Mouse (Mus musculus): ENCODE data around the gene Olfr548-ps1. TPM values are rescaled to one million over a fixed set of nuclear protein-coding genes. Genes with fewer than 3 reads are reported as not detected.

Gene Olfr548-ps1
- total RNA-seq, 2 experiments from 2014 or later = not detected

DNA sequence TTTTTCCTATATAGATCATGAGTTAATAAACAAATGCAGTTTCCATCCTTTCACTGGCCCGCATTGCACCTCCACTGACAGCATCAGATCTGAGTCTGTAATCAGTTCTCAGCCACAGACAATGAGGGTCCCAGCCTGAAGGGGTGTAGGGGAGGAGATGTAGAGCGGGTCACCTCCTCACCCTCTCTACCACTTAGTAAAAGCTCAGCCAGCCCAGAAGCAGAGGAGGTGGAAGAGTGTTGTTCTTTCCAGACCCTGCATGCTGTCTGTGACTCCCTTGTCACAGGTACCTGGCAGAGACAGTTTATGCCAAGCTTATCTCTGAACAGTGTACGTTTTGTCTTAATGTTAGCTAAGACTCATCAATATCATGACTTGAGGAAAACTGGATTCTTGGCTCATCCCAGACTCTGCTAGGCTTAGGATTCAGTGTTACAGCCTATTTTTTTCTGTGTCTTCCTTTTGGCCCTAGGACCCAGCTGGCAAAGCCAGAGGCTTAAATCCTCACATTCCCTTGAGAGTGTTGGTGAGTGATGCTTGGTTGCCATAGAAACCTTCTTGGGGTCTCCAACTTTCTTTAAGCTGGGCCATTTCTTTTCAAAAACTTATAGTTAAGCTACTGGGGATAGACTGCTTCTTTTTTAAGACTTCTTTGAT lies 32.6 kb downstream of the Olfr548-ps1 start:
- no peak for DNase-seq

DNA sequence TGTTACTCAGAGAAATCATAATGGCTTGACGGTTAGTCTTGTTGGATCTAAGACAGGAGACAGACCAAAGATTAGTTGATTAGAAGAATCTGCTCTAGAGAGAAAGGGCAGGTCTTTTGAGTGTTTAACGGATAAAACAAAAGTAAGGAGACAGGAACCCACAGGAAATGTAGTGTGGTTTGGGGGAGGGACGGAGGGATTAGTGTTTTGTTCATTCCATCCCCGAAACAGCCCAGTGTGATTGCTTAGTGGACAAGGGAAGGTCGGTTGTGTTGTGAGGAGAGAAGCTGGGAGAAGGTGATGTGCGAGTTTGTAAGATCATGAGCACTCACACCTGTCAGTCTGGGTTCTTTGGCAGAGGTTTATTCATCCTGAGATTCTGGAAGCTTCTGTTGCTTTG lies 35.3 kb downstream of the Olfr548-ps1 start:
- no peak for DNase-seq

DNA sequence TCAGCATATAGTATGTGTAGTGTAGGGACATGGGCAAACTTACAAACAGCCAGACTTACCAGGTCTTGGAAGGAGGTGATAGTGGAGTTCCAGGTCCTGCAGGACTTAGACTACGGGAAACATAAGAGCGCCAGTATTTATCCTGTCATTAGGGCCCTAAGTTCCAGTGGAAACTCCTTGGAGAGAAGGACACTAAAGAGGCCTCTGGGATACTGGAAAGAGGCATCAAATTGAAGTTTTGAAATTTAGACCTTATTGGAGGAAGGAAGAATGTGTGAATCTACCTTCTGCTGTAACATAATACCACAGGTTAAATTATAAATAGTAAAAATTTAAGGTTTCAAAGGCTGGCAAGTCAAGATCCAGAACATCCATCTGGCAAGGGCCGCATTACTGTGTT lies 51.1 kb downstream of the Olfr548-ps1 start, which contains the start of gene Olfr551:
Gene Olfr551, minus strand, starts transcription at position 101 of the 400 bp plus-strand sequence.
- no peak for DNase-seq

Other genes with a start within 250 kb of the Olfr548-ps1 start
- 10 to 100 TPM; 33.7 to 50.4 TPM for gene Rrm1, start 99.2 kb upstream of the Olfr548-ps1 start, total RNA-seq (2021)
- not detected for gene Olfr543, start 59.2 kb upstream of the Olfr548-ps1 start, total RNA-seq (2021)
- gene Olfr544, start 52.6 kb upstream of the Olfr548-ps1 start, total RNA-seq (2021) = not detected
- gene Olfr545, start 41.3 kb upstream of the Olfr548-ps1 start, total RNA-seq (2021) = not detected
- not detected for gene Olfr547, start 6.1 kb upstream of the Olfr548-ps1 start, total RNA-seq (2021)
- gene Olfr549, start 9.0 kb downstream of the Olfr548-ps1 start, total RNA-seq (2021) = not detected
- 10 to 100 TPM; 10.1 to 15.8 TPM for gene Trim21, start 24.6 kb downstream of the Olfr548-ps1 start, total RNA-seq (2021)
- gene Olfr550, start 30.5 kb downstream of the Olfr548-ps1 start, total RNA-seq (2021) = not detected
- not detected for gene Olfr551, start 51.0 kb downstream of the Olfr548-ps1 start, total RNA-seq (2021)
- under 1 TPM in 1 of 2 experiments, not detected in 1; 0.12 TPM for gene Olfr552, start 56.9 kb downstream of the Olfr548-ps1 start, total RNA-seq (2021)
- not detected for gene Olfr553, start 77.3 kb downstream of the Olfr548-ps1 start, total RNA-seq (2021)
- not detected for gene Olfr554, start 97.5 kb downstream of the Olfr548-ps1 start, total RNA-seq (2021)
- not detected for gene Olfr555, start 117.9 kb downstream of the Olfr548-ps1 start, total RNA-seq (2021)
- not detected for gene Olfr556, start 124.0 kb downstream of the Olfr548-ps1 start, total RNA-seq (2021)
- 10 to 100 TPM in 1 of 2 experiments, 1 to 10 TPM in 1; 6.1 to 14.3 TPM for gene Trim68, start 146.4 kb downstream of the Olfr548-ps1 start, total RNA-seq (2021)
- not detected for gene Olfr557, start 155.0 kb downstream of the Olfr548-ps1 start, total RNA-seq (2021)
- gene Olfr558, start 161.3 kb downstream of the Olfr548-ps1 start, total RNA-seq (2021) = 1 to 10 TPM; 1.4 to 2.6 TPM
- gene Olfr33, start 178.2 kb downstream of the Olfr548-ps1 start, total RNA-seq (2021) = not detected
- not detected for gene Olfr559, start 186.6 kb downstream of the Olfr548-ps1 start, total RNA-seq (2021)
- gene Olfr560, start 218.5 kb downstream of the Olfr548-ps1 start, total RNA-seq (2021) = not detected
- 1 to 10 TPM; 1.5 to 2.6 TPM for gene Olfr78, start 218.6 kb downstream of the Olfr548-ps1 start, total RNA-seq (2021)
- gene Olfr561, start 230.3 kb downstream of the Olfr548-ps1 start, total RNA-seq (2021) = not detected

Measured in adrenal gland, postnatal 10 days (tissue).